Mouse (Mus musculus) heart, postnatal 36 days (tissue): ENCODE results near the gene Crispld2. TPM values are rescaled to one million over a fixed set of nuclear protein-coding genes. Genes with fewer than 3 reads are reported as not detected.

Experiments
- DNase-seq, 2 experiments: peaks; one replicate each; pipeline ENCODE4 v3.0.0; 2021 to 2022
- intact Hi-C: fragments of 180-260 bp; cut with DNase I; formaldehyde crosslinking; loops from one replicate; pipeline ENCODE4 v1.15.1; 2025
- total RNA-seq, 2 experiments: library from RNA; stranded (reverse); gene quantifications; 2 replicates each; pipeline ENCODE4 v1.2.3; 2021

The Crispld2 gene
- total RNA-seq, 2 experiments from 2014 or later: 22.5 to 29.5 TPM

DNA sequence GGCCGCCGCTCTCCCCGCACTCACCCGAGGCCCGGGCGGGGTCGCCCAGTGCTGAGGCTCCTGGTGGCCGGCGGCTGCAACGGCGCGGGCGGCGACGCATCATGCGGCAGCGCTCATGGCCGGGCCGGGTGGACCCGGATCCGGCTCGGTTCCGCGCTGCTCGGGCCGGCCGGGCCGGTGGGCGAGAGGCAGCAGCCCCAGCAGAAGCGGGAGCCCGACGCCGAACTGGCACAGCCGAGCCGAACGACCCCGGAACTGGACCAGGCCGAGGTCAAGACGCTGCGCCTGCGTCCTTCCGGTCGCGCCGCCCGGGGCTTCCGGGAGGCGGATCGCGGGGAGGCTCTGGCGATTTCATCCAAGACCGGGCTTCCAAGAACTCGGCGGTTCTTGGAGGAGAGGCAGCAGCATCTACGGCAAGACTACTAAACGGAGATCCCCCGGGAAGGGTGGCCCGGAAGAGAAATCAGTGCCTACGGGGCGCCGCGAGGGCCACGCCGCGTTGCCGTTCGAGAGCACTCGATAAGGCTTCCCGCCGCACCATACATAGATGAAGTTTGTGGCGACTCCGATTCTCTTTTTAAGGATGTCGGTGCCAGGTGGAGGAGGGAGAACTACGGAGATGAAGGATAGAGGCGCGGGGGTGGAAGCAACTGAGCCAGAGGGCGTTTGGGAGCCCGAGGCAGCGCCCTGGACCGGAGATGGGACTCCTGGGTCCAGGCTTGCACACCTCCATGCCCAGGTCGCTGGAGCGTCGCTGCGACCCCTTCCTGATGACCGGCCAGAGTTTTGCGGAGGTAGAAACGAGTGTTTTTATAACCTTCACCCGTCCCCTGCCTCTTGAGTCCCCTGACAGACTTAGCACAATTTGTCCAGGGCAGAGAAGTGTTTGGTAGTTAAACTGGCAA is 109.1 kb downstream of the Crispld2 start, which contains the start of gene Zdhhc7:
TSS of gene Zdhhc7 (minus strand) at position 415 of the 905 bp plus-strand sequence.
- intact Hi-C loops: no loop called here

More for the DNA sequence above, 109.1 kb downstream of the Crispld2 start, which contains the start of gene Zdhhc7:
- peak; percentile 86 to 91 for DNase-seq

Other genes with a start within 250 kb of the Crispld2 start
- gene Tldc1, start 214.0 kb upstream of the Crispld2 start, total RNA-seq: 10 to 100 TPM; 11.1 to 13.3 TPM
- gene Cotl1, start 151.9 kb upstream of the Crispld2 start, total RNA-seq: 10 to 100 TPM; 17.5 to 19.0 TPM
- 1 to 10 TPM; 2.5 to 2.6 TPM for gene Klhl36, start 130.2 kb upstream of the Crispld2 start, total RNA-seq
- gene Usp10, start 82.1 kb upstream of the Crispld2 start, total RNA-seq: 10 to 100 TPM; 45.5 to 50.8 TPM
- gene Gm20388, start 81.6 kb upstream of the Crispld2 start, total RNA-seq: 1 to 10 TPM; 3.5 to 4.9 TPM
- gene Zdhhc7, start 109.0 kb downstream of the Crispld2 start, total RNA-seq: 10 to 100 TPM; 30.5 to 31.1 TPM
- 10 to 100 TPM; 13.8 to 15.9 TPM for gene 6430548M08Rik, start 121.7 kb downstream of the Crispld2 start, total RNA-seq
- not detected for gene Fam92b, start 185.0 kb downstream of the Crispld2 start, total RNA-seq
- gene Gse1, start 236.0 kb downstream of the Crispld2 start, total RNA-seq: 10 to 100 TPM; 21.2 to 26.6 TPM